Mouse (Mus musculus) 416B (cell line): Measurements from ENCODE around the gene Lca5l.

Source experiments
- DNase-seq: peaks from one replicate; pipeline ENCODE4 v3.0.0; 2011; ENCODE audit warnings: low read depth

Gene Lca5l

GRCm38 (mm10) chr16:96191531-96192506 lies at the start of gene Lca5l:
Gene Lca5l (minus strand): TSS chr16:96192271.
- DNase-seq: peak; percentile 98

DNA sequence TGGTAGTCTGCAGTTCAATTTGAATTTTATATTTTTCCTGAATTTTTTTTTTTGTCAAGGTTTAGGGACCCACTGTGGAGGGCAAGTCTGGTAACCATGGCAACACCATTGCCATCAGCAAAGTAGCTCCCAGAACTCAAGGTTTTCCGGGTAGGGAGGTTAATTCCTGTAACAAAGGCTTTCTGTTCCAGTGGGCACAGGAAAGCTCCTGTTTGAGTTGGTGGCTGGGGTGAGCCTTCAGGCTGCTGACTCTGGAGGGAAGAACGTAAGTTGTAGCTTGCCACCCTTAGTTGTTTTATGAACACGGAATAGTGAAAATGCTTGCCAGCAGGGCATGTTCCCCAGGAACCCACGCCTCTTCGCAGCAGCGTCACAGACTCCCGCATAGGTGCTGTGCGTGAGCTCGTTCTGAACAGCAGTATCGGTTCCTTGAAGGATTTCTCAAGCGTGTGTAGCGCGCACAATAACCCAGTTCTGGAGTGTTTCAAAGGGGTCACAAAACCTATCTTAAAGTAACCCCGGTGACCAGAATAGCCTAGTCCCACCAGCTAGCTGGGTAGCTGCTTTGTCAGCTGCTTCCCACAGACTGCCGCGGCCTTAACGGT lies 43.4 kb upstream of the Lca5l start, which contains the start of gene B3galt5:
Gene B3galt5 (plus strand): TSS at position 436 of the 605 bp plus-strand sequence.
- no peak for DNase-seq

DNA sequence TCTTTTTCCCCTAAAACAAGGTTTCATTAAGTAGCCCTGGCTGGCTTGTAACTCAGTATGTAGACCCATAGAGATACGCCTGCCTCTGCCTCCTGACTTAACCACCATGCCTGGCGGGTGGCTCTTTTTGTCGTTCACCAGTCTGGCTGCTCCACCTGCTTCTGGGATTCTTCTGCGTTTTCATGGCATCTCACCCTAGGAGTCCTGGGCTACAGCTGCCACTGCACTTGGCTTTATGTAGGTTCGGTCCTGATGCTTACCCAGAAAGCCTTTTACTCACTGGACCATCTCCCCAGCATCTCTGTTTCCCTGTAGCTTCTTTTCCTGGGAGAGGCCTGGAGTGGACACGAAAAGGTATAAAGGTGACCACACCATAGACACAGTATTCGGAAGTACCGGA lies 41.9 kb upstream of the Lca5l start:
- DNase-seq: no peak

- DNase-seq: no peak
These were observed 39.9 kb upstream of the Lca5l start for GRCm38 (mm10) chr16:96231974-96232373.

DNA sequence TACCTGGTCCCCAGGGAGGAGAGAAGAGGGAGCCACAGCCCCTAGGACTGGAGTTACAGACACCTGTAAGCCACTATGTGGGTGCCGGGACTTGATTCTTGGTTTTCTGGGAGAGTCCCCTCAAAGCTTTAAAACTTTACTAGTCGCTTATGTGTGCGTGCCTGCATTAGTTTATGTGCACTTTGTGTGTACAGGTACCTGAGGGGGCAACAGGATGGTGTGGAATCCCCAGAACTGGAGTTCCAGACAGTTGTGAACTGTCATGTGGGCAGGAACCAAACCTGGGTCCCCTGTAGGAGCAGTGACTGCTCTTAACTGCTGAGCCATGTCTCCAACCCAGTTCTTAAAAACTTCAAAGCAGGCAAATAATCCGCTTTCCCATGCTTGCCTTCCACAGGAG lies 39.2 kb upstream of the Lca5l start:
- no peak for DNase-seq

GRCm38 (mm10) chr16:96230411-96230810 lies 38.3 kb upstream of the Lca5l start:
- peak; percentile 70 for DNase-seq

- DNase-seq: no peak
These were observed 37.0 kb upstream of the Lca5l start for GRCm38 (mm10) chr16:96229044-96229555.

GRCm38 (mm10) chr16:96228438-96228837 lies 36.4 kb upstream of the Lca5l start:
- no peak for DNase-seq

- DNase-seq: no peak
These were observed 30.4 kb upstream of the Lca5l start for GRCm38 (mm10) chr16:96222452-96222851.

DNA sequence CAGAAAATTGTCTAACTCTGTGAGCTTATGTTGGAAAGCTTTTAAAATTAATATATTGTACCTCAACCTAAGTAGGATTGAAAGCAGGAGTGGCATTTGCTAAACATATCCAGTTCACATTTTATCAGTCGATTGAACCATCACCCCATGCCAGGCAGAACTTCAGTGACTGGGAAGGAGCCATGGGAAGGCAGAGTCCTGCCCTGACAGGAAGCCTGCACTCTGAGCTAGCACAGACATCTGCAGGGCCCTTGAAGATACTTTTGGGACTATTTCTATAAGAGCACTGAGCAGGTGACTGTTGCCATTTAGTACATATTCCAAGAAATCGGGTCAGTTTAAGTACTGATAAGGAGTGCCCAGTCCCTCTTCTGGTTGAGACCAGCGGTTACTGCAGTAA lies 29.9 kb upstream of the Lca5l start:
- no peak for DNase-seq

DNA sequence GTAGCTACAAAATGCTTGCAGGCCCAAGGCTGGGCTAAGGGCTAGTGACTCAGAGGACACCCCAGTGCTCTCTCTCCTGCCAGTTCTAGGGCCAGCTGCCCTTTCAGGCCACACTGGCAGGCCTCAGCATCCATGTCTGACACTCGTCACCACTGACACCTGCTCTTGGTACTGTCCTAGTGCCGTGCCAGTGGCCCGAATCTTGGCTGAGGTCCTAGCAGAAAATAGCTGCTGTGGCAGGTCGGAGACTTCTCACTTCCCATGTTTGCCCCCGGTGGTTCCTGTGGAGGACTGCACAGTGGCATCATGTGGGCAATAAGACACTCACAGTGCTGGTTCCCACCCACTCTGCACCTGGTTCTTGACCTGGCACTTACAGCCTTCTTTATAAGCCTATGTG lies 29.4 kb upstream of the Lca5l start:
- no peak for DNase-seq

DNA sequence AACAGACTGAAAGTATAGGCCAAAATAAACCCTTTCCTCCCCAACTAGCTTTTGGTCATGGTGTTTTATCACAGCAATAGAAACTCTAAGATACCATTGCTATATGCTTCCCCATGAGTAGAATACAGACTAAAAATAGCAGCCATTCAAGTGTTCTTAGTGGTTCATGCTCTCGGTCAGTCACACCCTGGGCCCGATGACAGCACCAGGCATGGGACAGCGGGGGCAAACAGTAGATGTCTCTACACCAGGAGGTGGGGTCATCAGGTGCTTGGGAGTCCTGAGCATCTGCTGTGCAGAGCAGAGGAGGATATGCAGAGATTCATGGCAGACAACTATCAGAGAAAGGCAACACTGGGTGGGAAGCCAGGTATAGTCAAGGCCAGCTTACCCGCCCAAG lies 21.0 kb upstream of the Lca5l start:
- no peak for DNase-seq

DNA sequence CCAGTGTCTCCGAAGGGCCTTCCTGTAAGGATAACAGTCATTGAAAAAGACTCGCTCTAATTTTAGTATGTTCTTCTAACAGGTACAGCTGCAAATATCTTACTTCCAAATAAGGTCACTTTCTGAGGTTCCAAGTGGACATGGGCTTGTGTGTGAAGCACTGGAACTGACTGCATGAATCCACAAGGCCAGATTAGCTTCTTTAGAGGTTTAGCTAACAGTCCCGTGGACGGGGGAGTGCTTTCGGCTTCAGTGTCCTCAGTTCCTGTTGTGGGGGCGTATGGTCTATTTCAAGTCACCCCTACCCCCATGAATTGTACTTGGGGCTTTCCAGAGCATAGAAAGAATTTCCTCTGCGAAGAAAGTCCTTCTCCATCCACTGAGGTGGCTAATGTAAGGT lies 18.8 kb upstream of the Lca5l start:
- DNase-seq: no peak

DNA sequence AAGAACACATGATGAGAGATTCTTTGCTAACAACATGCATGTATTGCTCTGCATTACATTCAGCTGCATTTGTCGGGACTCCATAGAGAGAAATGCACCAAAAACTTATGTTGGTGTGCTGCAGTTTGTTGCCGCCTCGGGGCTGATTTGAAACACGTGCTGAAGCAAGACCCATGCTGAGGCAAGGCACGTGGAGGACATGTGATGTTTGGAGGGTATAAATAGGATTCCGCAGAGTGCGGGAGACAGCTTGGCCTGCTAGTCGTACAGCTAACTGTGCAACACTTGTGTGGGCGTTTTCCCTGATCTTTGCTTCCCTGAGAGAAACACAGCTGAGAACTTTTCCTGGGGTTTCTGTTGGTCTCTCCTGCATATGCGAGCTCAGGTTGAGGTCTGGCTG lies 17.7 kb upstream of the Lca5l start:
- no peak for DNase-seq

DNA sequence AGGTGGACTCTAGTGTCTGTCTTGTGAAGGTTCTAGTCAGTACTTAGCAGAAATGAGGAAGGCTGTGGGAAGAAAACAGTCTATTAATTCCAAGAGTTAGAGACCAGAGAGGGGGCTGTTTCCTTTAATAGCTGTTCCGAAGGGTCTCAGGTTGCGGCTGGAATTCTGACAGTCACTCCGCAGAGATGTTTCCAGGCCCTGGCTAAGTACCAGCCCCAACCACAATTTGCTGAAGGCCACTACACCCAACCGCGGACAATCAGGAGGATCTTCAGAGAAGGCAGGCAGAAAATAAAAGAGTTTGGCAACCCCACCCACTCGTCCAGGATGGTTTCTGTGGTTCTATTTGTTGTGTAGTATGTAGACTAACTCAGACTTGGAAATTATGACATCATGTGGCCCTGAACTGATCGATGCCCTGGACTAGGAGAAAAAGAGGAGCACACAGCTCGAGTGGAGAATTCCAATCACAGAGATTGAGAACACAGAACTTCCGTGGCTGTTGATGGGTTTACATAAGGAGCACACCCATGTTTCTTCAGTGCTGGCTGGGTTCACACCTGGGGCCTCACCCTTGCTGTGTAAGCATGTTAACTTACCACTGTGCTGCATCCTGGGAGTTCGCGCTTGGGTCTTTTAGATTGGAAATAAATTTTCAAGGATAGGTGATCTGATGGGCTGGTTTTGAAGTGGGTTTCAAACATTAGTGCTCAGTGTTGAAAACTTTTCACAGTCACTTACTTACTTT lies 9.6 kb upstream of the Lca5l start:
- DNase-seq: no peak

DNA sequence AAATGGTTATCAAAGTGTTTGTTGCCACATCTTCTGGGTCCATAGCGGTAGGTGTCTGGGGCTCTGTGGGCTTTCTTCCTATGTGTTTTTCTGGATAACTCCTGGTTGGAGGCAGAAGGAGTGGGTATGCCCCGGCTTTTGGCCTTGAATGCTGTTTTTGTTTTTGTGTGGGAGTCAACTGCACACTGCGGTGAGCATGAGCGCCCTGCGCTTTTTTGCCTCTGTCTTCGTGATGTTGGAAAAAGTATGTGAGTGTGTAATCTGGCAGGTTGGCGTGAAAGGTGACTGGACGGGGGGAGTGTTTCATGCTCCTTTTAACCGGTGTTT lies 8.6 kb upstream of the Lca5l start:
- DNase-seq: no peak

GRCm38 (mm10) chr16:96199913-96200701 lies 8.0 kb upstream of the Lca5l start, which contains the start of gene Sh3bgr:
Gene Sh3bgr (plus strand): TSS chr16:96200450.
- no peak for DNase-seq

- DNase-seq: no peak
These were observed 4.5 kb downstream of the Lca5l start for GRCm38 (mm10) chr16:96187619-96188018.

DNA sequence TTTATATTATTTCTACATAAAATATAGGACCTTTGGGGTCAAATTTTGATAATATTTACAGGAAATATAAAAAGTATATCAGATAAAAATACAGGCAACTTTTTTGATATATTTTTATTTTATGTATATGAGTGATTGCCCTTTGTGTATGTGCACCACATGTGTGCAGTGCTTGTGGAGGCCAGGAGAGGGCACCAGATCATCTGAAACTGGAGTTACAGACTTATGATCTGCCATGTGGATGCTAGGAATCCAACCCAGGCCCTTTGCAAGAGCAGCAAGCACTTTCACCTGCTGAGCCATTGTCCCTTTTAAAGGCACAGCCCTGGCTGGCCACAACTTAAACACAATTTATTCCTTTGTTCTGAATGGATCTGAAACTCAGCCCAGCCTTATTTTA lies 12.9 kb downstream of the Lca5l start:
- DNase-seq: no peak

DNA sequence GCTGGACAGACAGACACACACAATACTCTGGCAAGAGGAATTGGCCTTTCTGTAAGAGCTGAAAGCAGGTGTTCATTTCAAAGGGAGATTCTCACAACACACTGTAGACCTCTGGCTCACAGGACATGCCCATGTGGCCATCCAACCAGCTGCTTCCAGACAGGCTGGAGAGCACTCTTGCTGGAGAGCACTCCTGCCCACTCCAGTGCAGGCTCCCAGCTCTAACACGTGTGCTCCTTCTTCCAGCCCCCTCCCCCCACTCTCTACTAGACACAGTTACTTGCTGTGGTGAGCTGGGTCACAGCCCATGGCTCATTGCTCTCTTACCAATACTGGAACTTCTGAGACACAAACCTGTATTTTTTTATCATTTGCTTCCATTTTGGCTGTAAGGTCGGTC lies 16.7 kb downstream of the Lca5l start:
- DNase-seq: no peak

DNA sequence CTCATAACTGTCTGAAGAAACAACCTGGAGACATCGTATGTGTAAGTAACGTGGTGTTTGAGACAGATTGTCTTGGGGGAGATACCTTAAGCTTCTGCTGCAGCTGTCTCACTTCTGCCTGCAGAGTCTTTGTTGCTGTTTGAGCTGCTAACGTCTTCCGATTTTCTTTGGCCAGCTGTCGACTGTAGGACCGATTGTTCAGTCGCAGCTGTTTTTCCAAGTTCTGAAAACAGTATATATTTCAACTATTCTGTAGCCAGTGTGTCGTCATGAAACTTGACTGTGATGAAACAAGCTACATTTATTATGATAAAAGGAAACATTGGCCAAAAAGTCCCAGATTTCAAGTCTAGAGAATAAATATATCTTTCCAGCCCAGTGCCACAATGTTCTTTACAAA lies 18.4 kb downstream of the Lca5l start:
- no peak for DNase-seq

DNA sequence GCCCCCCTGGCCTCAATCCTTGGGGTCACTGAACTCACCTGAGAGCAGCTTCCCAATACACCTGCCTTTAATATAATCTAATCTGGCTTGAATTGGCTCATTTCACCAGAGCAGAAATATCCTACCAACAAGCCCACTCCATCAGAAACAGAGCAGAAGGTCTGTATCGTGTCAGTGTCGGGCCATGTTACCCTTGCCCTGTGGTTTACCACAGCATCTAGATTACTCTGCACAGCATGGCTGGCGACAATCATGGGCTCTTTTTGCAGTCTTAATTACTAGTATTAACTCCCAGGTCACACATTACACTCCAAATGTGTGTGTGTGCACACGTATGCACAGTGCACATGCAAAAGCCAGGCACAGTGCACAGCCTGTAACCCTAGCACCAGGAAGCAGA lies 23.2 kb downstream of the Lca5l start:
- no peak for DNase-seq
